Mouse (Mus musculus) midbrain, embryonic 15.5 days (tissue): ENCODE measurements at regions not wholly inside any gene's neighbourhood (a gene's known extent, or its start where the extent isn't known, plus 50 kb on each side); places are given as distances from the start of the nearest gene placed in this dataset.
"Not testable (repeated sequence)": the region's sequence is repeated elsewhere in the genome, so short reads cannot be mapped to it uniquely, and the experiment has no call there.

Source experiments
- ATAC-seq: fragments of 200-750 bp; cut with Nextera tagmentation; replicated peaks from 2 replicates; pipeline ENCODE4 v1.8.0; 2017; ENCODE audit warnings: moderate TSS enrichment
- H3K27ac ChIP-seq: fragments of 300-500 bp; sonication (generic); 2 replicates; pipeline ENCODE4 v1.5.1; 2015; ENCODE audit warnings: mild to moderate bottlenecking, inconsistent platforms
- H3K27me3 ChIP-seq: fragments of 300-500 bp; sonication (generic); replicated peaks from 2 replicates; pipeline ENCODE4 v1.6.1; 2015; ENCODE audit warnings: inconsistent platforms
- H3K36me3 ChIP-seq: fragments of 300-500 bp; sonication (generic); replicated peaks from 2 replicates; pipeline ENCODE4 v1.6.1; 2015; ENCODE audit warnings: inconsistent platforms
- H3K4me1 ChIP-seq: fragments of 300-500 bp; sonication (generic); 2 replicates; pipeline ENCODE4 v1.6.1; 2015; ENCODE audit warnings: inconsistent platforms
- H3K4me2 ChIP-seq: fragments of 300-500 bp; sonication (generic); 2 replicates; pipeline ENCODE4 v1.6.1; 2015; ENCODE audit warnings: inconsistent platforms, mild to moderate bottlenecking, moderate library complexity
- H3K4me3 ChIP-seq: fragments of 300-500 bp; sonication (generic); 2 replicates; pipeline ENCODE4 v1.5.1; 2015; ENCODE audit warnings: mild to moderate bottlenecking, inconsistent platforms
- H3K9ac ChIP-seq: fragments of 300-500 bp; sonication (generic); 2 replicates; pipeline ENCODE4 v1.6.1; 2015; ENCODE audit warnings: mild to moderate bottlenecking, inconsistent platforms
- H3K9me3 ChIP-seq: fragments of 300-500 bp; sonication (generic); 2 replicates; pipeline ENCODE4 v1.6.1; 2016; ENCODE audit warnings: inconsistent platforms
- WGBS: fragments of 180-500 bp; shearing (Covaris S2); methylation state at CpG from one replicate; pipeline ENCODE4 v1.1.7; 2015; ENCODE audit warnings: mixed read lengths; 5-methylcytosine and 5-hydroxymethylcytosine counted together

DNA sequence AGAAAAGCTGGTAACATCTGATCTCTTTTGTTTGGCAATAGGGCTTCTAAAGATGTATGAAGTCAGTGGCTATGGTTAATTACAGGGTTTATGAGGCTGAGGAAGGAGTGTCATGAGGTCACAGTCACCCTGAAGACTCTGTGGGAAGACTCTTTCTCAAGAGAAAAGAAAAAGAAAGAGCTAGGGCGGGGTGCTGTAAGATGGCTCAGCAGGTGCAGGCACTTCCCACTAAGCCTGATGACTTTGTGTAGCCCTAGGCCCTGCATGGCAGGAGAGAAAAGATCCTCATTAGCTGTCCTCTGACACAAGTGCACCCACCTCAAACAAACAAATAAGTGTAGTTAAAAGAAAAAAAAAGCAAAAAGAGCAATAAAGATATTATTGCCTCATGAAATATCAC lies 73.6 kb upstream of the Atp1b1 start:
- Histone ChIP-seq H3K4me3 (no peak overlapping the region), H3K27me3 (no peaks in the 10 kb centered on the region), H3K36me3 (no peaks in the 10 kb centered on the region), H3K9ac (no peak overlapping the region), H3K4me2 (no peak overlapping the region), H3K27ac (no peak overlapping the region), H3K4me1 (no peaks in the 10 kb centered on the region), H3K9me3 (no peaks in the 10 kb centered on the region)
- 48% methylated on average over 1 of the region's 1 CpGs for WGBS
- no peak for ATAC-seq

DNA sequence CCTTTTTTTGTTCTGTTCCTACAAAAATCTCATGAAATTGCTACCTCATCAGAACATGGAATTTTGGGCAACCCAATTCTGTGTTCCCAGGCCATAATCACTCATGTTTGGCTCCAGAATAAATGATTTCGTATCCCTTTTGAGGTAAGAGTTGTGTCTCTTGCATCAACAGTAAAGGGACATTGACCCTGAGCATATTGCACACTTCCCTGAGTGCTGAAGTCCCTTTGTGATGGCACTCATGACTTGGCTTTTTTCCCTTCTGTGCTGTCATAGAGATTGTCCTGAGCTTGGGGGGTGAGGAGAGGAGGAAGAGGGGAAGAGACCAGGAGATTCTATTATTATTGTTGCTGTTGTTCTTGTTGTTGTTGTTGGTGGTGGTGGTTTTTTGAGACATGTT lies 68.6 kb upstream of the Atp1b1 start:
- WGBS: 81% methylated on average over 1 of the region's 1 CpGs
- H3K4me3 ChIP-seq: no peak overlapping the region

DNA sequence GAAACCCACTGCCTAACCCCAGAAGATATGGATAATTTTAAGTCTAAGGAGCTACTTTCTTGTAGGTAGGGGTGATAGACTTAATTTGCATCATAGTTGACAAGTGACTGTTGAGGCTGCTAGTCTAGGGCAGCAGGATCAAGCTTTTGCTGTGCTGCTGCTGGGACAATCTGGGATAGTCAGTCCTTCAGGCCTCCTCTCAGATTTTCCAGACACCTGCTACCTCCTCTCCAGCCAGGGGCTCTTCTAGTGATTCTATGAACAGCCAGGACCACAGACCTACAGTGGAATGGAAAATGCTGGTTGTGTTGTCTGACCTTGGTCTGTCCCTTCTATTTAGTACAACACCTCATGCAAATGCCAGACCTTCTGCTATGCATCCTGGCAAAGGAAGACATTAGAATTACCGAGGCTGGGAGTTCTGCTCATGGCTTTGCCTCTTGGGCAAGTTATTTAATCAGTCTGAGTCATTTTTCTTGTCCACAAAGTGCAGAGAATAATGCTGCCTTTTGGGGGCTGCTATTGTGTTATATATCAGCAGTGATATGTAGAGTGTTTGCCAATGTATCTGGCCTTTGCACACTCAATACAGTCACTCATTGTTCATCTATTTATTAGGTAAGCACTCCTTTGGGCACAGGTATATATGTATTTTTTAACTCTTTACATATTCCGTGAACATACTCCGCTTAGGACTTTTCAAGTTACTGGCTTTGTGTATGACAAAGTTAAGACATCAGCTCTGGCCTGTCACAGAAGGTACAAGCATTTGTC lies 64.4 kb upstream of the Atp1b1 start:
- H3K4me2 ChIP-seq: no peak overlapping the region
- H3K36me3 ChIP-seq: no peaks in the 10 kb centered on the region
- H3K4me1 ChIP-seq: no peaks in the 10 kb centered on the region
- 91% methylated on average over 3 of the region's 3 CpGs for WGBS
- H3K9ac ChIP-seq: no peak overlapping the region
- no peaks in the 10 kb centered on the region for H3K27me3 ChIP-seq
- H3K27ac ChIP-seq: no peak overlapping the region
- no peak overlapping the region for H3K4me3 ChIP-seq
- no peak for ATAC-seq
- no peaks in the 10 kb centered on the region for H3K9me3 ChIP-seq

More for the DNA sequence above, 68.6 kb upstream of the Atp1b1 start:
- H3K4me1 ChIP-seq: no peaks in the 10 kb centered on the region
- no peak for ATAC-seq
- no peak overlapping the region for H3K27ac ChIP-seq
- H3K4me2 ChIP-seq: no peak overlapping the region
- no peaks in the 10 kb centered on the region for H3K9me3 ChIP-seq
- H3K27me3 ChIP-seq: no peaks in the 10 kb centered on the region
- H3K9ac ChIP-seq: no peak overlapping the region
- H3K36me3 ChIP-seq: no peaks in the 10 kb centered on the region

DNA sequence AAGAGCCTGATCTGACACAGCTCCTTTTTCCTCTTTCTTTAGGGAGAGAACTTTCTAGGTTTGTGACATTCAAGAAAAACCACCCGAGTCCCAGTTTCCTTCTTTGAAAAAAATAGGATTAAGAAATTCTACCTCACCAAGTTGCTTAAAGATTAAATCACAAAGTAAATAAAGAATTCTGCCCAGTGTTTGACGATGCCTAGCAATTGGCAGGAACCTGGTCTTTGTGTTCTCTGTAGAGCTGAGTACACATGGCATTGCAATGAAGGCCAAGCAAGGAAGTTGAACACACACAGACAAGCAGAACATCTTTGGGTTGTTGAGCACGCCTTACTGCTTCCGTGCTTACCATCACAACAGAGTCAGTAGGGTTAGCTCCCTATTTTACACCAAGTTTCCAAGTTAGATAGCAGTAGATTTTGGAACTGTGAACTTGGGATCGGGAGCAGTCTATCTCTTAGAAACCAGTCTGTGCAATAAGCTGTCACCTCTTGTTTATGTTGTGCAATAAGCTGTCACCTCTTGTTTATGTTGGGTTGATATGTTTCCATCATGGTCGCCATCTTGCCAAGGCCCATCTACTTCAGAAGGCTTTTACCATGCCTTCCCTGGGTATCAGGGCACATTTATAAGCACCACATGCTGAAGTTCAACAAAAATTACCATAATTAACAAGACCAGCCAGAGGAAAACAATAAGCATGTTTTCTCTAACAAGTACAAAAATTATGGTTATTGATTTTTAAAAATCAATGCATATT lies 63.4 kb upstream of the Atp1b1 start:
- WGBS: 91% methylated on average over 6 of the region's 6 CpGs

DNA sequence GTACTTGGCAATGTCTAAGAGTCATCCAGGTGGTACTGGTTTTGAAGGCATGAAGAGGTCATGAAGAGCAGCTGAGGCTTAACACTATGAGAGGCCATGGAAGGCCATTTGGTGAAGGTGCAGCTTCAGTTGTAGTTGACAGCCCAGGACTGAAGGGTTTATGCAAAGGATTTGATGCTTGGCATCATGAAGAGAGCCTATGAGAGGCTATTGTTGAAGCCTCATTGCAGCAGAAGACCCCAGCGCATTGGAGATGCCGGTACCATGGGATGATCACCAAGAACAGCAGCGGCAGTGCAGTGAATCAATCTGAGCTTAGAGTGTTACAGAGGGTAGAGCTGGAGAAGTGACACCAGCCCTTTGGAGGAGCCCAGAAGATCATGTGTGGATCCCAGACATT lies 60.7 kb upstream of the Atp1b1 start:
- Histone ChIP-seq H3K27ac (no peak overlapping the region), H3K27me3 (no peaks in the 10 kb centered on the region), H3K4me1 (no peaks in the 10 kb centered on the region), H3K9ac (no peak overlapping the region), H3K4me3 (no peak overlapping the region), H3K9me3 (no peaks in the 10 kb centered on the region), H3K4me2 (no peak overlapping the region), H3K36me3 (no peaks in the 10 kb centered on the region)
- WGBS: 95% methylated on average over 3 of the region's 3 CpGs
- ATAC-seq: no peak

More for the DNA sequence above, 63.4 kb upstream of the Atp1b1 start:
- no peak overlapping the region for H3K9ac ChIP-seq
- no peaks in the 10 kb centered on the region for H3K27me3 ChIP-seq
- no peak overlapping the region for H3K27ac ChIP-seq
- H3K9me3 ChIP-seq: no peaks in the 10 kb centered on the region
- H3K4me1 ChIP-seq: no peaks in the 10 kb centered on the region
- no peak for ATAC-seq
- no peak overlapping the region for H3K4me2 ChIP-seq
- no peak overlapping the region for H3K4me3 ChIP-seq
- H3K36me3 ChIP-seq: no peaks in the 10 kb centered on the region

DNA sequence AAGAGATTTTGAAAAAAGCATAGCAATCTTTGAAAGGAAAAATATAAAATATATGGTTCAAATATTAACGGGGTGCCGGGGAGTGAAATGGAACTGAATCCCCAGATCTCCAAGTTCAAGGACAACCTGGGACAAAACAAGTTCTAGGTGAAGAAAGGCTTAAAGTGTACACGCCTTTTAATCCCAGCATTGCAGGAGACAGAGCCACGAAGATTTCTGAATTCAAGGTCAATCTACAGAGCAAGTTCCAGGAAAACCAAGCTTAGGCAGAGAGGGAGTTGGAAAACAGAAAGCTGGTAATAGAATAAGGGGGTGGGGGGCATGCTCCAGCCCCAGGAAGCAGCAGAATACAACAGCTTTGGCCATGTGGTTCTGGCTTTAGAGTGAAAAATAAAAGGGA lies 60.2 kb upstream of the Atp1b1 start:
- H3K9me3 ChIP-seq: no peaks in the 10 kb centered on the region
- H3K4me2 ChIP-seq: no peak overlapping the region
- 84% methylated on average over 4 of the region's 4 CpGs for WGBS
- H3K9ac ChIP-seq: no peak overlapping the region
- H3K36me3 ChIP-seq: no peaks in the 10 kb centered on the region
- no peak overlapping the region for H3K27ac ChIP-seq
- H3K4me3 ChIP-seq: no peak overlapping the region
- no peaks in the 10 kb centered on the region for H3K4me1 ChIP-seq
- ATAC-seq: no peak
- no peaks in the 10 kb centered on the region for H3K27me3 ChIP-seq

DNA sequence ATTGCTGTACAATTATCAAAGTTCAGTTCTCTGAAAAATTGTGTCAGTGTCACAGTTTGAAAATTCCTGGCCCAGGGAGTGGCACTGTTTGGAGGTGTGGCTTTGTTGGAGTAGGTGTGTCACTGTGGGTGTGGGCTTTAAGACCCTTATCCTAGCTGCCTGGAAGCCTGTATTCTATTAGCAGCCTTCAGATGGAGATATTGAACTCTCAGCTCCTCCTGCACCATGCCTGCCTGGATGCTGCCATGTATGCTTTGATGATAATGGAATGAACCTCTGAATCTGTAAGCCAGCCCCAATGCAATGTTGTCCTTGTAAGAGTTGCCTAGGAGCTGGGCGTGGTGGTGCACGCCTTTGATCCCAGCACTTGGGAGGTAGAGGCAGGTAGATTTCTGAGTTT lies 59.2 kb upstream of the Atp1b1 start:
- WGBS: 96% methylated on average over 2 of the region's 2 CpGs
- H3K4me2 ChIP-seq, H3K9me3 ChIP-seq, H3K4me3 ChIP-seq, ATAC-seq, H3K4me1 ChIP-seq, H3K36me3 ChIP-seq, H3K27me3 ChIP-seq, H3K9ac ChIP-seq, H3K27ac ChIP-seq: not testable (repeated sequence)

DNA sequence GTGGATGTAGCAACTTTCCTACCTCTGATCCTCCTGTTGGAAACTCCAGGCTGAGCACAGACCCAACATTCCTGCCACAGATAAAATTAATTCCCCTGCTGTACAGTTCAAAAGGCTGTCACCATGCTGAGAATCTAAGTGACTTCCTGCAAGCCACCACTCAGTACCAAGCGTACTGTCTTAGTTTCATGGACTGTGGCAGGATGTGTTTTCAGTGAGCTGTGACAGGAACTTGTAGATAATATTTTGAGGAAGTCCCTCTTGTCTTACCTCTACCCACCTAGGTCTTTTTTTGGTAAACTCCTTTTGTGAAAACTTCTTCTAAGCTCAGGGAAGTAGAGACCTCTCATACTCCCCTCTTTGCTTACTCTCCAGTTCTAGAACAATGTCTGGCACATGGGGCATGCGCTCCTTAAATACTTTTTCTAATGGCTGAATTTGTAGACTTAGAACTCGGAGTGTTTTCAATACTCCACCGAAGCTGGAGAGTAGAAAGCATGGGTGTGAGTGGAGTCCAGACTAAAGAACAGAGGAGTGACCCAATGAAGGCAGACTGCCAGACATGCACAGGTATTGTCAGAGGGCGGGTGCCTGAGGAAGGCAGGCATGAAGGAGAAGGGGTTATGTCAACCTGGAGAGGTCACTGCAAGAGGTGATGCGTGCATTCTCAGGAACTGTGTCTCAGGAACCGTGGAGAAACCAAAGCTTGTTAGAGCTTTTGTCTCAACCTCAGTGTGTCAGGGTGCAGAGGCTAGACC lies 53.7 kb upstream of the Atp1b1 start:
- H3K9ac ChIP-seq: no peak overlapping the region
- WGBS: 86% methylated on average over 7 of the region's 7 CpGs
- H3K4me2 ChIP-seq: no peak overlapping the region
- H3K4me1 ChIP-seq: no peaks in the 10 kb centered on the region
- no peaks in the 10 kb centered on the region for H3K9me3 ChIP-seq
- H3K27me3 ChIP-seq: no peaks in the 10 kb centered on the region
- no peak for ATAC-seq
- no peak overlapping the region for H3K27ac ChIP-seq
- no peaks in the 10 kb centered on the region for H3K36me3 ChIP-seq
- no peak overlapping the region for H3K4me3 ChIP-seq

DNA sequence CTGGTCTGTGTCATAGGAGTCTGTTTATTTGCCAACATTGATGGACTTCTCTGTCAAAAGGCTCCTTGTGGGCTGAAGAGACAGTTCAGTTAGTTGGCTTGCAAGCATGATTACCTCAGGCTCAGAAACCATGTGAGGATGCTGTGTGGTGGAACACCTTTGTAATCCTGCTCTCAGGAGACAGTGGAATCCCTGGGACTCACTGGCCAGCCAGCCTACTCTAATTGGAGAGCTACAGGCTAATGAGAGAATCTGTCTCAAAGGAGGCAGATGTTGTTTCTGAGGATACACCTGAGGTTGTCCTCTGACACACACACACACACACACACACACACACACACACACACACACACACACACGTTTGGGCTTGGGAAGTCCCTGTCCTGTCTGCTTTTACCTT lies 51.1 kb upstream of the Atp1b1 start:
- Histone ChIP-seq H3K9me3 (no peaks in the 10 kb centered on the region), H3K4me3 (no peak overlapping the region), H3K27ac (no peak overlapping the region), H3K4me2 (no peak overlapping the region), H3K27me3 (no peaks in the 10 kb centered on the region), H3K9ac (no peak overlapping the region), H3K36me3 (no peaks in the 10 kb centered on the region), H3K4me1 (no peaks in the 10 kb centered on the region)
- no peak for ATAC-seq
- 62% methylated on average over 1 of the region's 1 CpGs for WGBS

DNA sequence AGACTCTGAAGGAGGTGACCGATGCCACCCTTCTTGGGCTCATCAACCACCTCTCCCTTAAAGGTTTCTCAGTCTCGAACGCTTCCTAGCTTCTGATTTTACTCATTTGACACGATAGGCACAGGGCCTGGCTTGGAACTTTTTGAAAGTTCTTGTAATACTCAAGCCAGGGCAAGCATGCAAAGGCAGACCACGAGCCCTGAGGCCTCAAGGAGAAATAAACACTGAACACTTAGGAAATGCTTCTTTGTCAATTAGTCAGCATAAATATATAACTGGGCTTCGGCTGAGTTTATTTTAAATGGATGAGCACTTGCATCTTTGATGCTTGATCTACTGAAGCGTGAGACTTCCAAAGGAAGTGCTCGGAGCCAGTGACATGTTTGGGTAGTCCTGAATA lies 50.4 kb upstream of the Atp1b1 start:
- Histone ChIP-seq H3K36me3 (no peaks in the 10 kb centered on the region), H3K4me1 (no peaks in the 10 kb centered on the region), H3K27me3 (no peaks in the 10 kb centered on the region), H3K27ac (no peak overlapping the region), H3K9me3 (no peaks in the 10 kb centered on the region), H3K9ac (no peak overlapping the region), H3K4me3 (no peak overlapping the region), H3K4me2 (no peak overlapping the region)
- WGBS: 70% methylated on average over 8 of the region's 8 CpGs
- ATAC-seq: no peak

DNA sequence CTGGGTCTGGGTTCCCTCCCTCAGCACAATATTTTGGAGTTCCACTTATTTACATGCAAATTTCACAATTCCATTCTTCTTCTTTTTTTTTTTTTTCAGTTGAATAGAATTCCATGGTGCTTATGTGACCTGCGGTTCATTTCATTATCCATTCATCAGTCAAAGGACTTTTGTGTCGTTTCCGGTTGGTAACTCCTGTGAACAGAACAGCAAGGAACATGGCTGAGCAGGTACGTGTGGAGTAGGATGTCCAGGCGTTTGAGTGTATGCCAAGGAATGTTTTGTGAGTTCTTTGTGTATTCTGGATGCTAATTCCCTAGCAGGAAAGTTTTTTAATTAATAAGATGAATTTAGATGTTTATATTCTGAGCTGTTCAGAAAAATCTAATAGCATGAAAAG lies 50.0 kb upstream of the Atp1b1 start:
- 14% methylated on average over 5 of the region's 5 CpGs for WGBS
- H3K27me3 ChIP-seq: no peaks in the 10 kb centered on the region
- H3K4me1 ChIP-seq: no peaks in the 10 kb centered on the region
- no peak for ATAC-seq
- no peaks in the 10 kb centered on the region for H3K9me3 ChIP-seq
- no peak overlapping the region for H3K4me2 ChIP-seq
- H3K27ac ChIP-seq: no peak overlapping the region
- no peak overlapping the region for H3K9ac ChIP-seq
- no peaks in the 10 kb centered on the region for H3K36me3 ChIP-seq
- H3K4me3 ChIP-seq: no peak overlapping the region
